Mouse (Mus musculus): ENCODE results near the gene Hdac9.

The Hdac9 gene

GRCm38 (mm10) chr12:34087292-34087942 lies 829.5 kb downstream of the Hdac9 start:
- DNase-seq (ENCODE audit: low spot score) = no peak

DNA sequence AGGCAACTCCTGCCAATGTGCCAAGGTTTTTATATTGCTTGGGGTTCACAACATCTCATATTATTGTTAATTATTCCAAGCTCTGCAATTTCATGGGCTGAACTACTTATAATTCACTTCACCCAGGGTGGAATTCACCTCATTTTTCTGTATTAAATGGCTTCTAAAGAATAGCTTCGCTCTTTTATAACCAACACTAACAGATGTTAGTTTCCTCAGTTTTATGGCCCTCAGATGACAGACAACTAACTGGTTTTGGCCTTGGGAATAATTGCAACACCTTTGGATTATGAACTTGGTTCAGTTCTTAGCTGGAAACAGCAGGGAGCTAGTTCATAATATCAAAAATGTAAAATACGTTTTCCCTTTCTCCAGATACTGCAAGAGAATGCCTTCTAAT lies 839.9 kb downstream of the Hdac9 start:
- no peak for DNase-seq (ENCODE audit: low spot score)

DNA sequence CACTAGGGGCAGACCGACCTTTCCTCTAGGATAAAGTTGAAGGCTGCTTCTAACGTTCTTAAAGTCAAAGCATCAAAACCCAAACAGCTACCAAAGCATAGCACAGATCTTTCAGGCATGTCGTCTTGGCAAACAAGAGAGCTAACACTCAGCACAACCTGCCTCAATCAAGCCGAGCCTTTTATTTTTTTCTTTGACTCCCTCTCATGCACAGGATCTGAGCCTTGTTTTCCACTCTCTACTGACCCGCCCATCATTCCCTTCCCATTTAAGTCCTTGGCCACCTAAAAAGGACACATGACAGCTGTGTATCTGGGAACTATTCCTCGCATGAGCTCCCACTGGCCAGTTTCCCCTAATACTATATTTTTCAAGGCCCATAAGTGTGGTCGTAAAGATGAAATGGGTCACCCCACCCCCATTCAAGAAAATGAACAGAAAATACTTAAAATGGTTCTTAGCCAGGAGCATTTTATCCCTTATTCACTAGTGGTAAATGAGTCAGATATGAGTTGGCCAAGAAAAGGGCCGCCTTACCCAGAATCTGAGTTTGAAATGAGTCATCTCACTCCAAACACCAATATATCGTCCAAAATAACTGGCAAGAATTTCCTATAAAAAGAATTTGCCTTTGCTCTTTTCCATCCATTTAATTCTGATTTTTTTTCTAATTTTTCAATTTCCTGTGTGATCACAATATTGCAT lies 840.9 kb downstream of the Hdac9 start:
- no peak for DNase-seq (ENCODE audit: low spot score)

DNA sequence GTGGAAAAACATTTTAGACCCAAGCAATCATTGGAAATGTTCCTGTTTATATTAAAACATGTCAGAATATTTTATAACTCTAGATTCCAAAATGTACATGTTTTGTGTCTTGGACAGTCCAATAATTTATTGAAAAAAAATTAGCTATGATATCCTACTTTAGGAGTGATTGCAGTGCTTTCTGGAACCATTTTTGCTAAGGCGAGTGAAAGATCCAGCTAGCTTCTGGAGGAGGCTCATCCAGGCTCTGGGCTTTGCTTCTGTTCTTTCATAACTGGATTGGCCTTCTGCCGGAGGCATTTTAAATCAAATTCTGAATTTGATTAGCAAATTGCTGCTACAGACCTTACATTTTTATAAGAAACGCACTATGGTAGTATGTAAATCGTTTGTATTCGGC lies 864.4 kb downstream of the Hdac9 start:
- DNase-seq (ENCODE audit: low spot score) = no peak

DNA sequence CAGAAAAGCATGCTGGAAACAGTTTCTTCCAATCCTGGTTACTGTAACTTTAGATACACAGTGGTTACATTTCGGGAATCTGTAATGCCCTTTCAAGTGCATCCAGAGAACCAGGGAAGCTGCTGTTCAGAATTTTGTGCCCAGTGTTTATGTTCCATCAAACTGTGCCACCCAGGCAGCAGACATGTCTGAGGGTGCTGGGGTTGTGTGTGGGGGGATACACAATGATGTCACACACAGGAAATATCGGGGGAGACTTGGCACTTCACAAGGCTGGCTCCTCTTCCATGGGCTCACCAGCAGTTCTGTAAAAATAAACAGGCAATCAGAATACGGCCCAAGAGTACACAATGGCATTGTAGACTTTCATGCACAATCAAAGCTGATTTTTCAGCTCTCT lies 864.9 kb downstream of the Hdac9 start:
- no peak for DNase-seq (ENCODE audit: low spot score)

- peak; percentile 2 for DNase-seq (ENCODE audit: low spot score)
Measured at GRCm38 (mm10) chr12:34051112-34051511, 865.8 kb downstream of the Hdac9 start.

DNA sequence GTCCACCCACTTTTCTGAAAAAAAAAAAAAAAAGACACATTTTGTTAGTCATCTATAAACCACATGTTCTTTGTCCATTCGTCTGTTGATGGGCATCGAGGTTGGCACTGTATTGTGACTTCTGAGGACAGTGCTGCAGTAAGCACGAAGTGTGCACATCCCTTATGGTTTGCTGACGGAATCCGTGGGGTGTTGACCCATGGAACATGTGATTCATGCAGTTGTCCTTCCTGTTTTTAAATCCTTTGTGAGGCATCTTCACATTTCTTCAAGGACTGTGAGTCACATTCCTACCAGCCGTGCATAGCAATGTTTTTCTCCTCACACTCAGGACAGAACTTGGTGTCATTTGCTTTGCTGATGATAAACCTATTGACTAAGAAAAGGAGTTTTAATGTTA lies 875.9 kb downstream of the Hdac9 start:
- no peak for DNase-seq (ENCODE audit: low spot score)

- DNase-seq (ENCODE audit: low spot score) = no peak
Measured at GRCm38 (mm10) chr12:34040061-34040460, 876.8 kb downstream of the Hdac9 start.

- peak; percentile 29 for DNase-seq (ENCODE audit: low spot score)
Measured at GRCm38 (mm10) chr12:34009796-34010195, 907.1 kb downstream of the Hdac9 start.

Measured in yolk sac, embryonic 10.5 days (tissue).